Mouse (Mus musculus): ENCODE measurements around the gene Pdyn. TPM values are rescaled to one million over a fixed set of nuclear protein-coding genes. Genes with fewer than 3 reads are reported as not detected.

Pdyn gene
- polyA plus RNA-seq, 1 experiment: not detected

GRCm38 (mm10) chr2:129654233-129654950 is 45.3 kb downstream of the Pdyn start:
- DNase-seq (ENCODE audit: low read depth): no peak

DNA sequence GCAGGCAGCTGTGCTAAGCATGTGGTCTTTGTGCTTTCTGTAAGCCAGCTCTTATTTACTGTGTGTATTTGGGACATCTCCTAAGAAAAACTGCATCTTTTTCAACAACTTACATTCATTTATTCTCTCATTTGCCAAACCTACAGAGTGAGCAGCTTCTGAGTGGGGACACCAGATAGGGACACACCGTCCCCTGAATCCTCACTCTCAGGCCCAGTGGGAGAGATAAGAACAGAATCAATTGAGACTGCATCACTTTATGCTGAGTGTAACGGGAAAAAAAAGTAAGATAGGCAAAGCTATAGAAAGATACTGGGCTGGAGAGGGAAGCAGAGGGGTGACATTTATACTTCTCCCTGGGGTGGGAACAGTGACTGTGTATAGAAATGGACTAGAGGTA is 46.0 kb downstream of the Pdyn start:
- no peak for DNase-seq (ENCODE audit: low read depth)

- no peak for DNase-seq (ENCODE audit: low read depth)
Measured at GRCm38 (mm10) chr2:129652616-129653015, 47.0 kb downstream of the Pdyn start.

Other genes starting within 250 kb of the Pdyn start
- gene F830045P16Rik, start 163.2 kb downstream of the Pdyn start, polyA plus RNA-seq (2012; rRNA removed): not detected in 2 replicates
- 37.5 and 42.0 TPM in 2 replicates for gene Sirpa, start 107.0 kb downstream of the Pdyn start, polyA plus RNA-seq (2012; rRNA removed)
- gene Stk35, start 100.7 kb upstream of the Pdyn start, polyA plus RNA-seq (2012; rRNA removed): 15.7 and 16.6 TPM in 2 replicates